Mouse (Mus musculus) ES-Bruce4 (cell line): ENCODE measurements around the gene Gm3448. TPM values are rescaled to one million over a fixed set of nuclear protein-coding genes. Genes with fewer than 3 reads are reported as not detected.
"Not testable (repeated sequence)": the region's sequence is repeated elsewhere in the genome, so short reads cannot be mapped to it uniquely, and the experiment has no call there.

Experiments used
- H3K27ac ChIP-seq: 2 replicates; pipeline ENCODE4 v1.5.1; 2012; ENCODE audit warnings: low read length, inconsistent platforms; ENCODE audit not compliant: insufficient read depth
- H3K27me3 ChIP-seq: 2 replicates; pipeline ENCODE4 v1.6.1; 2012; ENCODE audit warnings: mild to moderate bottlenecking, low read length, inconsistent platforms; ENCODE audit not compliant: control insufficient read depth, poor library complexity, insufficient read depth, severe bottlenecking
- H3K36me3 ChIP-seq: 2 replicates; pipeline ENCODE4 v1.6.1; 2012; ENCODE audit warnings: inconsistent platforms, mild to moderate bottlenecking, low read length, moderate library complexity; ENCODE audit not compliant: control insufficient read depth, poor library complexity, insufficient read depth, severe bottlenecking
- H3K4me1 ChIP-seq: one replicate; pipeline ENCODE4 v1.8.1; 2011; ENCODE audit warnings: low read length; ENCODE audit not compliant: control insufficient read depth, insufficient read depth
- H3K4me3 ChIP-seq: 2 replicates; pipeline ENCODE4 v1.5.1; 2011; ENCODE audit warnings: low read depth, mild to moderate bottlenecking, low read length
- H3K9ac ChIP-seq: 2 replicates; pipeline ENCODE4 v1.6.1; 2012; ENCODE audit warnings: low read depth, mild to moderate bottlenecking, inconsistent platforms; ENCODE audit not compliant: poor library complexity, severe bottlenecking
- H3K9me3 ChIP-seq: replicated peaks from 2 replicates; pipeline ENCODE4 v1.6.1; 2012; ENCODE audit warnings: mild to moderate bottlenecking, low read length, inconsistent platforms; ENCODE audit not compliant: control insufficient read depth, poor library complexity, insufficient read depth, severe bottlenecking
- polyA plus RNA-seq: library from polyadenylated mRNA; stranded (reverse); fragments of >200 nt; gene quantifications from 2 replicates; pipeline ENCODE4 v1.2.4, GENCODE M21; 2011; ENCODE audit warnings: low read depth; ENCODE audit not compliant: missing spikeins, insufficient read depth, insufficient read length

Gm3448 gene
- polyA plus RNA-seq, 1 experiment, result 6.9 TPM

DNA sequence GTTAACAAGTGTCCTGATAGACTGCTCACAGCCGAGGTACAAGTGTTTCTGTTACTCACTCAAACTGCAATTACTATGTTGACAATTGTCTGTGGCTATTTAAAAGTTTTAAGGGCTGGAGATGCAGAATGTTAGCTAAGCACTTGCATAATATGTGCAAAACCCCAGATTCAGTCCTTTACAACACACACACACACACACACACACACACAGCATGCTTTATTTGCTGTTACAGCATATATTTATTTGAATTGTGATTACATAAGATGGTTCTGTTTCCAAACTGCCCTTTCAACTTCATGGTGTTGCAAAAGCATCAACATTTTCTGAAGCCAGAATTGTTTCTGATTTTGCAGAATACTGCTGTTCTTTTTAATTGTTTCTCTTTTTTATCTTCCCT is 9.0 kb upstream of the Gm3448 start:
- not testable (repeated sequence) for H3K4me1 ChIP-seq, H3K27me3 ChIP-seq, H3K9me3 ChIP-seq, H3K36me3 ChIP-seq, H3K27ac ChIP-seq, H3K9ac ChIP-seq, H3K4me3 ChIP-seq

GRCm38 (mm10) chr17:15040455-15040854 is 882 bp downstream of the Gm3448 start:
- not testable (repeated sequence) for H3K27ac ChIP-seq, H3K9me3 ChIP-seq, H3K27me3 ChIP-seq, H3K36me3 ChIP-seq, H3K9ac ChIP-seq, H3K4me3 ChIP-seq, H3K4me1 ChIP-seq

DNA sequence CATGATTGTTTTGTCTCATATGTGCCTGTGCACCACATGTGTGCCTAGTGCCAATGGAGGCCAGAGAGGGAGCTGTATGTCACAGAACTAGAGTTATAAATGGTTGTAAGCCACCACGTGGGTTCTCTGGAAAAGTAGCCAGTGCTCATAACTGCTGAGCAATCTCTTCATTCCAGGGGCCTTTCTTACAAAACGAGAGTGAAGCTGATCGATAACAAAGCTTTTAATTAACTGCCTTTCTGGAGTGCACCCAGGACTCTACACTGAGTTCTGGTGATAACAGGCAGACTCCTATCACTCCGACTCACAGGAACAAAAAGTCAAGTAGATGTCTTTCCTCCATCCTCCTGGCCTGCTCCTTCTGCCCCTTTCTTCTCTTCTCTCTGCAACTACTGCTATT is 9.9 kb downstream of the Gm3448 start:
- H3K4me1 ChIP-seq, H3K36me3 ChIP-seq, H3K9me3 ChIP-seq, H3K27me3 ChIP-seq, H3K27ac ChIP-seq, H3K9ac ChIP-seq, H3K4me3 ChIP-seq: not testable (repeated sequence)

GRCm38 (mm10) chr17:15025513-15025912 is 15.8 kb downstream of the Gm3448 start:
- H3K27me3 ChIP-seq, result not testable (repeated sequence)

GRCm38 (mm10) chr17:15024502-15025193 is 16.7 kb downstream of the Gm3448 start:
- not testable (repeated sequence) for H3K36me3 ChIP-seq, H3K4me1 ChIP-seq, H3K27ac ChIP-seq

More at GRCm38 (mm10) chr17:15025513-15025912, 15.8 kb downstream of the Gm3448 start:
- not testable (repeated sequence) for H3K9ac ChIP-seq, H3K9me3 ChIP-seq, H3K4me1 ChIP-seq, H3K27ac ChIP-seq, H3K4me3 ChIP-seq, H3K36me3 ChIP-seq

GRCm38 (mm10) chr17:15023878-15024492 is 17.4 kb downstream of the Gm3448 start:
- not testable (repeated sequence) for H3K27me3 ChIP-seq, H3K27ac ChIP-seq, H3K4me3 ChIP-seq

More at GRCm38 (mm10) chr17:15024502-15025193, 16.7 kb downstream of the Gm3448 start:
- H3K27me3 ChIP-seq, H3K9ac ChIP-seq, H3K4me3 ChIP-seq, H3K9me3 ChIP-seq: not testable (repeated sequence)

DNA sequence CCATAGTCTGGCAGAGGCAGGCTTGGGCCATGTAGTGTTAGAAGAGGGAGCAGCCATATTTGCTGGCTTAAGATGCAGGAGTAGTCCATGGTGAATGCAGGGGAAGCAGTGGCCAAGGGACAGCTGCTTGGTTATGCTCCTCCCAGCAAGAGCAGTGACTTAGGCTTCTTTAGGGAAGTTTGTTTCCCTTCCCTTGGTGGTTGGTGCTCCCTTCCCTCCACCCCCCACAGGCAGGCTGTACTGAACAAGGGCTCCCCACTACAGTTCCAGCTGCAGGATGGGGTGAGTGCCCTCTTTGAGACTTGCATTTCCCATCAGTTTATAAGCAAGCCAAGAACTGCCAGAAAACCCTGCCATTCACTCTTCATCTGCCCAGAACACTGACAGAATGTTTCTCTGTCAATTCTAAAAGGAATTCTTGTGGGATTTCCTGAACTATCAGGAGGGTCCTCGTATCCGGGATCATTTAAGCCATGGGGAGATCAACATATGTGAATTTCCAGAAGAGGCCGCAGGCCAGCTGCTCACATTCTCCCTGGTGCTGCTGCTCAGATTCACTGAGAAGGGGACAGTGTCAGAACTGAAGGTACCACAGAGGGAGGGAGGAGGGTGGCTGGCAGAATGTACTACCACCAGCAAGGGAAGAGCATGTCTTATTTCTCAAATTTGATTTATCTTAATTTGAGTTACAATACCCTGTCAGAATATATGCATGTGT is 19.7 kb downstream of the Gm3448 start:
- H3K27me3 ChIP-seq, H3K4me1 ChIP-seq, H3K36me3 ChIP-seq, H3K9me3 ChIP-seq: not testable (repeated sequence)
- Histone ChIP-seq H3K4me3 (0 out of 2 replicates have a peak overlapping the region, but pooled peaks have one; percentile 35), H3K9ac (peak overlapping the region; percentile 82), H3K27ac (peak overlapping the region; percentile 99)

More at GRCm38 (mm10) chr17:15023878-15024492, 17.4 kb downstream of the Gm3448 start:
- not testable (repeated sequence) for H3K9me3 ChIP-seq, H3K36me3 ChIP-seq, H3K4me1 ChIP-seq, H3K9ac ChIP-seq

- not testable (repeated sequence) for H3K9me3 ChIP-seq, H3K27ac ChIP-seq, H3K4me1 ChIP-seq, H3K36me3 ChIP-seq, H3K27me3 ChIP-seq, H3K9ac ChIP-seq, H3K4me3 ChIP-seq
These were observed 31.5 kb downstream of the Gm3448 start, which contains the start of gene Gm3435 for GRCm38 (mm10) chr17:15009706-15010413. Gm3435 (plus strand) TSS chr17:15010176.

- not testable (repeated sequence) for H3K27ac ChIP-seq
These were observed 32.2 kb downstream of the Gm3448 start for GRCm38 (mm10) chr17:15009088-15009487.

More at GRCm38 (mm10) chr17:15009088-15009487, 32.2 kb downstream of the Gm3448 start:
- not testable (repeated sequence) for H3K9me3 ChIP-seq, H3K36me3 ChIP-seq, H3K4me1 ChIP-seq, H3K9ac ChIP-seq, H3K4me3 ChIP-seq, H3K27me3 ChIP-seq
